Mouse (Mus musculus): ENCODE data around the gene Usp24. TPM values are rescaled to one million over a fixed set of nuclear protein-coding genes. Genes with fewer than 3 reads are reported as not detected.

Gene Usp24
- total RNA-seq (2012; rRNA removed): 30.5 TPM in 2 replicates

GRCm38 (mm10) chr4:106315921-106316350, at the start of gene Usp24:
Usp24 (plus strand) TSS chr4:106316213.
- no peaks in the 10 kb centered on the region for H3K9me3 ChIP-seq (ENCODE audit: control insufficient read depth, insufficient read depth, low read depth, low read length)
- peak within 1 kb of the TSS; percentile 98 for H3K9ac ChIP-seq (ENCODE audit: insufficient read depth, low read depth, low read length, poor library complexity, severe bottlenecking)
- H3K4me3 ChIP-seq (ENCODE audit: insufficient read depth in 1 of 2, low read depth in 1 of 2, low read length in 2 of 2, poor library complexity in 1 of 2, severe bottlenecking in 1 of 2): peak within 1 kb of the TSS; percentile 96 to 98
- no peak for DNase-seq (ENCODE audit: low read depth, low spot score)
- peaks cover 6 to 7% of the 10 kb centered on the region in 2 experiments for H3K4me1 ChIP-seq (ENCODE audit: control insufficient read depth in 2 of 2, insufficient read depth in 2 of 2, low read length in 2 of 2, poor library complexity in 1 of 2)
- H3K27ac ChIP-seq (ENCODE audit: insufficient read depth, low read depth, low read length, poor library complexity, severe bottlenecking): peak within 1 kb of the TSS; percentile 68
- TF ChIP-seq HCFC1 (IDR thresholded peaks at IDR 0.05; ENCODE audit: borderline replicate concordance, insufficient read depth, low read length) (no peak; the same call in 1 of the 2 replicates), ZC3H11A (IDR thresholded peaks at IDR 0.05; ENCODE audit: borderline replicate concordance, low read depth, low read length) (no peak), CHD2 (IDR thresholded peaks at IDR 0.05; ENCODE audit: low read depth, low read length) (no peak), MAFK (IDR thresholded peaks at IDR 0.05; ENCODE audit: insufficient read depth, low read depth, low read length) (no peak), ZNF384 (IDR thresholded peaks at IDR 0.05; ENCODE audit: low read depth, low read length) (no peak)
- in situ Hi-C loops (cut with MboI; ENCODE audit: low sequenced_read_pairs in 2 of 2, unreplicated experiment in 2 of 2): no loop called here
- H3K36me3 ChIP-seq (ENCODE audit: control insufficient read depth, insufficient read depth, low read length, poor library complexity, severe bottlenecking): no peaks in the 10 kb centered on the region

- DNase-seq (ENCODE audit: low read depth, low spot score): no peak
- in situ Hi-C loops (cut with MboI; ENCODE audit: low sequenced_read_pairs in 2 of 2, unreplicated experiment in 2 of 2): no loop called here
- Histone ChIP-seq H3K9me3 (ENCODE audit: control insufficient read depth, insufficient read depth, low read depth, low read length) (no peaks in the 10 kb centered on the region), H3K4me3 (ENCODE audit: insufficient read depth in 1 of 2, low read depth in 1 of 2, low read length in 2 of 2, poor library complexity in 1 of 2, severe bottlenecking in 1 of 2) (no peak overlapping the region), H3K27ac (ENCODE audit: insufficient read depth, low read depth, low read length, poor library complexity, severe bottlenecking) (no peak overlapping the region), H3K4me1 (ENCODE audit: control insufficient read depth in 2 of 2, insufficient read depth in 2 of 2, low read length in 2 of 2, poor library complexity in 1 of 2) (no peaks in the 10 kb centered on the region), H3K36me3 (ENCODE audit: control insufficient read depth, insufficient read depth, low read length, poor library complexity, severe bottlenecking) (no peaks in the 10 kb centered on the region), H3K9ac (ENCODE audit: insufficient read depth, low read depth, low read length, poor library complexity, severe bottlenecking) (no peak overlapping the region)
- TF ChIP-seq MAFK (IDR thresholded peaks at IDR 0.05; ENCODE audit: insufficient read depth, low read depth, low read length) (no peak), ZNF384 (IDR thresholded peaks at IDR 0.05; ENCODE audit: low read depth, low read length) (no peak), CHD2 (IDR thresholded peaks at IDR 0.05; ENCODE audit: low read depth, low read length) (no peak), HCFC1 (IDR thresholded peaks at IDR 0.05; ENCODE audit: borderline replicate concordance, insufficient read depth, low read length) (no peak), ZC3H11A (IDR thresholded peaks at IDR 0.05; ENCODE audit: borderline replicate concordance, low read depth, low read length) (no peak)
Measured at GRCm38 (mm10) chr4:106276937-106277336, 39.1 kb upstream of the Usp24 start.

GRCm38 (mm10) chr4:106279177-106279576, 36.8 kb upstream of the Usp24 start:
- H3K4me1 ChIP-seq (ENCODE audit: control insufficient read depth in 2 of 2, insufficient read depth in 2 of 2, low read length in 2 of 2, poor library complexity in 1 of 2): no peaks in the 10 kb centered on the region
- DNase-seq (ENCODE audit: low read depth, low spot score): no peak

GRCm38 (mm10) chr4:106281128-106281491, 34.9 kb upstream of the Usp24 start:
- Histone ChIP-seq H3K9ac (ENCODE audit: insufficient read depth, low read depth, low read length, poor library complexity, severe bottlenecking) (no peak overlapping the region), H3K4me3 (ENCODE audit: insufficient read depth in 1 of 2, low read depth in 1 of 2, low read length in 2 of 2, poor library complexity in 1 of 2, severe bottlenecking in 1 of 2) (no peak overlapping the region), H3K27ac (ENCODE audit: insufficient read depth, low read depth, low read length, poor library complexity, severe bottlenecking) (no peak overlapping the region), H3K4me1 (ENCODE audit: control insufficient read depth in 2 of 2, insufficient read depth in 2 of 2, low read length in 2 of 2, poor library complexity in 1 of 2) (no peaks in the 10 kb centered on the region), H3K36me3 (ENCODE audit: control insufficient read depth, insufficient read depth, low read length, poor library complexity, severe bottlenecking) (no peaks in the 10 kb centered on the region), H3K9me3 (ENCODE audit: control insufficient read depth, insufficient read depth, low read depth, low read length) (no peaks in the 10 kb centered on the region)
- no peak for DNase-seq (ENCODE audit: low read depth, low spot score)
- TF ChIP-seq MAFK (IDR thresholded peaks at IDR 0.05; ENCODE audit: insufficient read depth, low read depth, low read length) (no peak), HCFC1 (IDR thresholded peaks at IDR 0.05; ENCODE audit: borderline replicate concordance, insufficient read depth, low read length) (no peak), CHD2 (IDR thresholded peaks at IDR 0.05; ENCODE audit: low read depth, low read length) (no peak), ZC3H11A (IDR thresholded peaks at IDR 0.05; ENCODE audit: borderline replicate concordance, low read depth, low read length) (no peak)
- in situ Hi-C loops (cut with MboI; ENCODE audit: low sequenced_read_pairs in 2 of 2, unreplicated experiment in 2 of 2): no loop called here

More at GRCm38 (mm10) chr4:106279177-106279576, 36.8 kb upstream of the Usp24 start:
- no peaks in the 10 kb centered on the region for H3K36me3 ChIP-seq (ENCODE audit: control insufficient read depth, insufficient read depth, low read length, poor library complexity, severe bottlenecking)
- H3K9me3 ChIP-seq (ENCODE audit: control insufficient read depth, insufficient read depth, low read depth, low read length): no peaks in the 10 kb centered on the region
- in situ Hi-C loops (cut with MboI; ENCODE audit: low sequenced_read_pairs in 2 of 2, unreplicated experiment in 2 of 2): no loop called here
- TF ChIP-seq ZC3H11A (IDR thresholded peaks at IDR 0.05; ENCODE audit: borderline replicate concordance, low read depth, low read length) (no peak), ZNF384 (IDR thresholded peaks at IDR 0.05; ENCODE audit: low read depth, low read length) (no peak), MAFK (IDR thresholded peaks at IDR 0.05; ENCODE audit: insufficient read depth, low read depth, low read length) (no peak), HCFC1 (IDR thresholded peaks at IDR 0.05; ENCODE audit: borderline replicate concordance, insufficient read depth, low read length) (no peak), CHD2 (IDR thresholded peaks at IDR 0.05; ENCODE audit: low read depth, low read length) (no peak)
- no peak overlapping the region for H3K4me3 ChIP-seq (ENCODE audit: insufficient read depth in 1 of 2, low read depth in 1 of 2, low read length in 2 of 2, poor library complexity in 1 of 2, severe bottlenecking in 1 of 2)
- H3K9ac ChIP-seq (ENCODE audit: insufficient read depth, low read depth, low read length, poor library complexity, severe bottlenecking): no peak overlapping the region
- no peak overlapping the region for H3K27ac ChIP-seq (ENCODE audit: insufficient read depth, low read depth, low read length, poor library complexity, severe bottlenecking)

All from ES-E14 (cell line).